Mouse (Mus musculus) cortical plate, adult 2 months (tissue): Measurements from ENCODE around the gene Adk.

Experiments used
- CTCF ChIP-seq: fragments of 200-500 bp; IDR thresholded peaks from 2 replicates; pipeline ENCODE4 v1.5.1; 2011; ENCODE audit warnings: mild to moderate bottlenecking, control low read depth, low read length; ENCODE audit not compliant: insufficient read depth; ENCODE audit errors: extremely low read depth
- POLR2A ChIP-seq: fragments of 200-500 bp; IDR thresholded peaks from 2 replicates; pipeline ENCODE4 v1.6.1; 2011; ENCODE audit warnings: mild to moderate bottlenecking, low read length, control low read depth; ENCODE audit not compliant: insufficient read depth; ENCODE audit errors: extremely low read depth

DNA sequence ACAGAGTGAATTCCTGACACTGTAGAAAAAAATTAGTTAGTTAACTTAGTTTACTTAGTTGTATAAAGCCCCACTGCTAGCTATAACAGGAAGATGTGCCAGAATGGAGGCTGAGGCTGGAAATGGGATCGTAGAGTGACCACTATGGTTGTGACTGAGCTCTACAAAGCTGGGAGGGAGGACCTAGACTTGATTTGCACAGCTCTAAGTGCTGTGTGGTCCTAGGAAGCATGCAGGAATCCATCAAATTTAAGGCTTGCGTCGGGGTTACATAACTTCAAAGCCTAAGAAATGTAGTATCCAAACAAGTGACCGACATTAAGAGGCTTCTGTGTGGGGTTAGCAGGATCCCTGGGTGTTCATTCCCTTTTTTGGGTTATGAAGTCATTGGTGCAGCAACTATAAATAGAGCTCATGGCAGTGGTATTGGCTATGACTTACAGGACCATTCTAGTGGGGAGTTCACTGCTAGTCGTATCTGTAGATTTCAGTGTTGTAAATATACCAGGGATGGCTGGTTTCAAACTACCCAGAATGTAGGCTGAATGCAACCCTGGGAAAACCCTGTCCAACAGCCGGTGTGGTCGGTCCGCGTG lies 410.8 kb downstream of the Adk start:
- TF ChIP-seq CTCF (no peak), POLR2A (no peak)
